Mouse (Mus musculus) splenic B cell, adult 2 months (primary cell): ENCODE results near the gene Nrg3.

Experiments
- DNase-seq: peaks from one replicate; pipeline ENCODE4 v3.0.0-alpha.2; 2011; ENCODE audit warnings: low read depth, low spot score
- H3K27me3 ChIP-seq: 2 replicates; pipeline ENCODE4 v1.6.1; 2012; ENCODE audit warnings: mild to moderate bottlenecking, low read length, moderate library complexity, mixed read lengths; ENCODE audit not compliant: control insufficient read depth, poor library complexity, insufficient read depth, severe bottlenecking
- H3K36me3 ChIP-seq: 2 replicates; pipeline ENCODE4 v1.6.1; 2012; ENCODE audit warnings: mild to moderate bottlenecking, low read length, moderate library complexity, mixed read lengths; ENCODE audit not compliant: control insufficient read depth, poor library complexity, insufficient read depth, severe bottlenecking

Nrg3 gene

DNA sequence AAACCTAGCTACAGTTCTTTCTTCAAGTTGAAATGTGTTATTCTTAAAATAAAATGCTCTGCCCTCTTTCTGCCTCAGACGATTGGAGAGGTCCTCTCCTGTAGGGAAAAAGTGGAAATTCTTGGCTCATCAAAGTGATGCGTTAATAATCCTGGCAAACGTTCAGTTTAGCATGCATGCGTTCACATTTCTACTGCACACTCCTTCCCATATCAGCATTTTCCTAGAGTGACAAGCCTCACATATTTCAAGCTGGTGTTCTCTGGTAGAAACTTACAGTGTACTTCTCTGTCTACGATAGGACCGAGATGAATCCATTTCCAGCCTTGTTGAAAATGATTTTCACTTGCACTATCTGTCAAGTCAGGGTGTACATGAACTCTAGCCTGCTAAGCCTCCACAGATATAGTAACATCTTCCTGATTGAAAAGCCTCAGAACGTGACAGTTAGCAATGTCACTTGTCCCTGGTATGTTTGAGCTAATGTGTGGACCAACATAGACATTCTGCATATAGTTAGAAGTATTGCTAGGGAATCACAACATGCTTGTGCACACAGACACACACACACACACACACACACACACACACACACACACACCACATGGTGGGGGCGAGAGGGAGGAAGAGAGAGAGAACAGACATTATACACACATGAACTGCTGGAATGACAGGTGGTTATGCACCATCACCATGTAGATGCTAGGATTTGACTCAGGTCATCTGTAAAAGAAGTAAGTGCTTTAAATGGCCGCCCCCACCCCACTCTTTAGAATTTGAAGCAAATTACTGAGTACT lies 770.1 kb downstream of the Nrg3 start:
- no peaks in the 10 kb centered on the region for H3K27me3 ChIP-seq

DNA sequence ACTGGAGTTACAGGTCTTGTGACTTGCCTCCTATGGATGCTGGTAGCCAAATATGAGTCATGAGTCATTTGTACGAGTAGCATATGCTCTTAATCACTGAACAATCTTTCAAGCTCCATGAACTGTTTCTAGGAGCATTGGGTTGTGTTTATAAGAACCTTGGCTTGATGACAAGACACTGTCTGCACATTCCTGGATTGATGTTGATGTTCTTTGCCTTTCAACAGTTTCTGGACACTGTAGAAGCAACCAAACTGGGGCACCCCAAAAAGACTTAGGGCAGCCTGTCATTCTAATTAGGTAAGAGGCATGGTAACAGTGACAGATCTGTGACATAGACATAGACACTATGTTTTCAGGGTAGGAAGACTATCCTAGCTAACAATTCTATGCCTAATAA lies 771.5 kb downstream of the Nrg3 start:
- H3K27me3 ChIP-seq: no peaks in the 10 kb centered on the region
- no peak for DNase-seq
- no peaks in the 10 kb centered on the region for H3K36me3 ChIP-seq

More for the DNA sequence above, 770.1 kb downstream of the Nrg3 start:
- no peaks in the 10 kb centered on the region for H3K36me3 ChIP-seq
- DNase-seq: no peak

DNA sequence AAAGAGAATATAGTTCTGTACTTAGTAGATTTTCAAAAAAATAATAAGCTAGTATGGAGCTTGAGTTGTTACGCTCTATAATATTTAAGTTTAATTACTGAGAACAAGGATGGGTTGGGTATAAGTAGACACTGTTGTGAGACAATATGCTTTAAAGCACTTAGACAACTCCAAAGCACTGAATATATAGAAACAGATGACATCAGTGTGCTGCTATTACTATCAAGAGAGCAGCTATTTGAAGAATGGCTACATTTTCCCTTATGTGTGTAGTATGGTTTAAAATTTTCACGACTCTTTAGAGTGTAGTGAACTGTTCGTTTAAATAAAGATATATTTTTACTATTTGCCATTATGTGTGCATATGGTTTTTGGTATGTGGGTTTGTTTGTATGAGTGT lies 771.9 kb downstream of the Nrg3 start:
- H3K36me3 ChIP-seq: no peaks in the 10 kb centered on the region
- no peak for DNase-seq

DNA sequence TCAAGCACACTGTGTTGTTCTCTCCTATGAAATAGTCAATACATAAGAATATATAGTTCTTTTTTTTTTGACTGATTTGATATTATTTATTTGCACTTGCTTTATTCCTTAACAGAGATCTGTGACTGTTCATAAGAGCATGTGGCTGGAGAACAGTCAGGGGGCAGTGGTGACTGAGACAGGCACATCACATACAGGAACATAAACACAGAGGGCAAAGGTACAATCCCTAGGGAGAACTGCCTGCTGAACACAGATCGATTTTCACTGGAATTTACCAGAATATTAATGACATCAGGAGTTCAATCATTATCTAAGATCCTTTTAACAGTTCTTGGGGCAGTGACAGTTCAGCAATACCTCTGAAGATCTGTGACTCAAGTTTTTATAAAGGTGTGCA lies 812.9 kb downstream of the Nrg3 start:
- DNase-seq: no peak
- Histone ChIP-seq H3K27me3 (no peaks in the 10 kb centered on the region), H3K36me3 (no peaks in the 10 kb centered on the region)

More for the DNA sequence above, 771.9 kb downstream of the Nrg3 start:
- no peaks in the 10 kb centered on the region for H3K27me3 ChIP-seq

DNA sequence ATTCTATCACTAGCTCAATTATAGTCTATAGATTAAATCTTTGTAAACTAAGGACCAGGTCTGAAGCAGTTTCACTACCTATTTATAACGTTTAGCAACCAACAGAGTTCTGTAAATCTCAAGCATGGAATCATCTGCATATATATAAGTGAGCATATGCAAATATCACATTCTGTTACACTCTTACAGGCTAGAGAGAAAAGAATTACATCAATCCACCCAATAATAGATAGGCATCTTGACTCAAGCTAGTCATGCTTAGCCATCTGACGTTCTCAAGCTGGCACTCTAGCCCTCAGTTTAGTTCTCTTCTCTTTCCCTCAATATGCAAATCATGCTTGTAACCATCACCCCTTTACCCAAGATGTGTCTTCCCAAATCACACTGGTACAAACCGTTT lies 835.8 kb downstream of the Nrg3 start:
- H3K27me3 ChIP-seq: no peaks in the 10 kb centered on the region
- no peaks in the 10 kb centered on the region for H3K36me3 ChIP-seq
- no peak for DNase-seq

DNA sequence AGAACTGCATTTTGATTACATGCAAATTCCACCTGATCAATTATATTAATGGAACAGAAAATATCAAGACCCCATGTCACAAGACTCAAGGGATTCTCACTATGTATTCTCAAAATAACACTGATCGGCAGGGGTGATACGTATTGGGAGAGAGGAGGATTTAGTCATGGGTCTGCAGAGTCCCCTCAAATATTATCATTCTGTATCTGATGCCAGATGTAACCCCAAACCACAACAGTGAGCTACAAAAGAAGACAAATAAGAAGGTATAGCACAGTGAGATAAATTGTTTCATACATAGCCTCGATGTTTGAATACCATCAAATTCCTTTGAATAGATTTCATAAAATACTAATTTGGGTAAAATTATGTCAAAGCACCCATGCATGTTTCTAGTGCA lies 842.8 kb downstream of the Nrg3 start:
- no peak for DNase-seq
- Histone ChIP-seq H3K36me3 (no peaks in the 10 kb centered on the region), H3K27me3 (no peaks in the 10 kb centered on the region)

DNA sequence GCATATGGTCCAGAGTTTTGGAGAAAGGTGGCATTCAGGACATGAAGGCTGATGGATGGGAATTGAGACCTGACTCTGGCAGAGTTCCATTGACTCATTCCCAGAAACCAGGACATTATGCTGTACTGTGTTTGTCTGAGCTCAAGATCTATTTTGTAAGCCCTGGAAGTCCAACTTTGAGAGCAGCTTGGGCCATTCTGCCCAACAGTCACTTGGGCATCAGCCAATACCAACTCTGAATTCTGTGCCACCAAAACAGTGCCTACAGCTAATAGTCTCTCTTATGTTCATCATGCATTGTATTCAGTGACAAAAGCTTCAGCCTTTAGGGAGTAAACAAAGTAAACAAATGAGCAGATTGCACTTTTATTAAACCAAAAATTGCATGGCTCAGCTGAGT lies 843.2 kb downstream of the Nrg3 start:
- Histone ChIP-seq H3K27me3 (no peaks in the 10 kb centered on the region), H3K36me3 (no peaks in the 10 kb centered on the region)
- no peak for DNase-seq

DNA sequence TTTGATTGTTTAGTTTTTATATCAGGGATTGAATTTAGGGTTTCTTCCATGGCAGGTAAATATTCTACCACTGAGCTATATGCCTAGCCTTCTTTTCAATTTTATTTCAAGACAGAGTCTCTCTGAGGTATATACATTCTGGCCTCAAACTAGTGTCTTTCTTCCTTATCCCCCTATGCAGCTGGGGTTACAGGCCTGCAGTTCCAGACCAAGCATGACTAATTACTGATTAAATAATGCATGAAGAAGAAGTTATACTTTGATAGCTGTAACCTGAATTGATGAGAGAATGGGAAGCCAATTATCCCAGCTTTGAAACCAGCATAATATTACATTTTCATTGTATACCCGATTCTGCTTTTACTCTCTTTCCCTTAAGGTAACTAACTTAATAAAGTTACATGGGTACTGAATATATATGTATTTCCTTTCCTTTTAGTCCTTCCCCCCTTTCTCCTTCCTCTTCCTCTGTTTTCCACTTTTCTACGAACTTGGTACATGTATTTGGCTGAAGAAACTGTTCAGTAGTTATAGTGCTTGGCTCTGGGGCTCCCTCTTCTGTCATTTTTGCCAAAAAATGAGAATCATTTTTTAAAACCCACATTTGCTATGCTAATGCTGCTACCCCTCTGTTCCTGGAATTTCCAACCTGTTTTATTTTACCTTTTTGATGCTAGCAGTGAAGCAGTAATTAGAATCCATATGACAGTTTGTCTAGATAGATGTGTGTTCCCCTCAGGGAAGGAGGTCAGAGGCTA lies 843.8 kb downstream of the Nrg3 start:
- no peak for DNase-seq
- H3K36me3 ChIP-seq: no peaks in the 10 kb centered on the region
- H3K27me3 ChIP-seq: no peaks in the 10 kb centered on the region

DNA sequence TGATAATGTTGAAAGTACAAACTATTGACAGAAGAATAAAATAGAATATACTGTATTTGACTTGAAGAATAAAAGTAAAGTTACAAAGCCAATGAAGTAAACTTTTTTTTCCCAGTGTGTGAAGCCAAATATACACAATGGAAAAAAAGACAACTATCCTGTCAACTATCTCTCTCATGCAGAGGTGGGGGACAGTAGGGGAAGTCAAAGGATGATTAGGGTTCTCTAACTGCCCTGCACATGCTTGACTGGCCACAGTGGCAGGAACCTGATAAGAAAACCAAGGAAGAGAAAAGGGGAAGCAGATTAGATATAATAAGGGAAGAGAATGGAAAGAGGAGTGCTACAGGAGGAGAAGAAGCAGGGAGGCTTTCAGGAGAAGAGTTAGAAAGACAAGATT lies 855.9 kb downstream of the Nrg3 start:
- no peaks in the 10 kb centered on the region for H3K36me3 ChIP-seq
- no peak for DNase-seq
- H3K27me3 ChIP-seq: no peaks in the 10 kb centered on the region

DNA sequence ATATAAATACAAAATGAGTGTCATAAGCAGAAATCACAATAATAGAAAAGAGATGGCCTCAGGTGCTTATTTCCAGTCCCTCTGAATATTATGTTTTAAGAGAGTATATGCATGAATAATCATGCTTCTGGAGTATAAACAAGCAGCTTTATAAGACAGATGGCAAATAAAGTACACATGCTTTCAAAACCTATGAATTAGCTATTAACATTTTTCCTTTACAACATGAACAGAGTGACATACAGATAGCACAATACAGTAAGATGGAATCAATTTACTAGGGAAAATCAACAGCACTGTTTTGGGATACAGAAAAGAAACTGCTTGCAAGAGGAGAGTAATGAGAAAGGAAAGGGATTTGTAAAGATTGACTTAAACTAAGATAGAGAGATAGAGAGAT lies 875.2 kb downstream of the Nrg3 start:
- Histone ChIP-seq H3K36me3 (no peaks in the 10 kb centered on the region), H3K27me3 (no peaks in the 10 kb centered on the region)
- DNase-seq: no peak

DNA sequence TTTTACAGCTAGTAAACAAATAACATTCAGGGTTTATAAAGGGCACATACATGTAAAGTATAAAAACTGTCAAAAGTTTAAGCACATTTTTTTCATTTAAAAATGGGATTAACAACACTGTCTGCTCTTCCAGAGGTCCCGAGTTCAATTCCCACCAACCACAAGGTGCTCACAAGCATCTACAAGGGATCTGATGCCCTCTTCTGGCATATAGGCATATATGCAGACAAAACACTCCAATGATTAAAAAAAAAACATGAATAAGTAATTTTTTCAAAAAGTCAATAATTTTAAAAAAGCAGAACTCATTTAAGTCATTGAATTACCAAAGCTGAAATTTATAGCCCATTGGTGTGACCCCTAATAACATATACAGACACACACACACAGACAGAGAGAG lies 878.6 kb downstream of the Nrg3 start:
- no peak for DNase-seq
- H3K36me3 ChIP-seq: no peaks in the 10 kb centered on the region
- no peaks in the 10 kb centered on the region for H3K27me3 ChIP-seq

DNA sequence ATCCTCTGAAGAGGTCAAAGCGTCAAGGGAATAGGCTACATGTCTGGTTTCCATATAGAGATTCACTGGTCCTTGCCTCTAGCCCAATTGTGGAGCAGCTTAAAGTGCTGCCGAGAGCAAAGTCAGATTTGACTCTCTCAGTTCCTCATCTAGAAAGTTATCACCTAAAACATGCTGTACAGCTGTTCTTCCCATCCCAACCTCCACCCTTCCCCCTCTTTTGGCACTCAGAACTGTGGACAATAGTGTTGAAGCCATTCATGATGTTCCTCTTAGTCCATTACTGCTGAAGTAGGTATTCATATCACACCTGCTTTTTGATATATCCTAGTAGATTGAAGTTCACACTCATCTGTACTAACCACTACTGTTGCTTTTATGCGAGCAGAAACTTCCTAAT lies 896.1 kb downstream of the Nrg3 start:
- Histone ChIP-seq H3K27me3 (no peaks in the 10 kb centered on the region), H3K36me3 (no peaks in the 10 kb centered on the region)
- no peak for DNase-seq

DNA sequence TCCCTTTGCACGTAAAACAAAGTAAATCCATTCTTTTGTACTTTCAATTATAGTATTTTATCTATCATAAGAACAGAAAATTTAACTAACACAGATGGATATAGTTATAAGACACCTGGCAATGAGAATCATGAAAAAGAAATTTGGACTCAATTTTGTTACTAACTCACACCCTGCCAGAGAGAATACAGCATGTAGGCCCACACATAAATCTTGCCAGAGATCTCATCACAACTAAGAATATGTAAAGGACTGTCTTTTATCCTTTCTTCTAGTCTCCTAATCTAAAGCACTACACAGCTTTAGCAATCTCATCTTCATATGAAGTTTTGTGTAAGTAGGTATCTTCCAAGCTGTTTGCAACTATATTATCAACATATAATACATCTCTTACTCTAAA lies 904.7 kb downstream of the Nrg3 start:
- no peaks in the 10 kb centered on the region for H3K36me3 ChIP-seq
- H3K27me3 ChIP-seq: no peaks in the 10 kb centered on the region
- no peak for DNase-seq

DNA sequence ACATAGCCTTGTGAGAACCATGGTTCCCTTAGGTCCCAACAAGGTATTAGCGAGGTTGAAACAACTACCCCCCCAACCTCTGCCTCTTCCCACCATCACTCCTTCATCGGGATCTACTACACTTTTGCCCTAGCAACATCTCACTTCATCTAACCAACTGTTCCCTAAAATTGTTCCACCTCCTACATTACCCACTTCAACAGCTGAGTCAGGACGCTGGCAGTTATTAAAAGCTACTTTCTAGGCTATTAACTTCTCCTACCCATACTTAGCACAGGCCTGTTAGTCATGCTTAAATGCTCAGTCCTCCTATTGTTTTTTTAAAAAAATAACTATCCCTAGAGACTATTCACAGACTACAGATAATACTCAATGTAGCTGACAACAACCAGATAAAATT lies 906.7 kb downstream of the Nrg3 start:
- no peaks in the 10 kb centered on the region for H3K36me3 ChIP-seq
- no peaks in the 10 kb centered on the region for H3K27me3 ChIP-seq
- no peak for DNase-seq

DNA sequence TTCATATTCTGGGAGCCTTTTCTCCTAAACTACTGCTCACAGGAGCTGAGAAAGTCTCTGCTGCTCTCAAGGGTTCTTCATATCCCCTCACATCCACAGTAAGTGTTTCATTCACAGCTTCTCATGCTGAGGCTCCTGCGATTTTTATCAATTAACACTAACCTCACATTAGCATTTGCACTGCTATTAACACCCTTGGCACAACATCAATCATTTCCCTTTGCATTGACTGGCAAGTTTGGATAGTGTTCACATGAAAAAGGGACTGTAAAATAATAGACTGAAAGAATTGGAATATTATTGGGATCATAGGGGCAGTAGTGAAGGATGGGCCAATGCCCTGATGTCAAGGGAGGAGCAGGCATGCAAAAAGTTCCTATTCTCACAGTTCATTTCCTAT lies 918.3 kb downstream of the Nrg3 start:
- no peak for DNase-seq
- no peaks in the 10 kb centered on the region for H3K36me3 ChIP-seq

More for the DNA sequence above, 918.3 kb downstream of the Nrg3 start:
- no peaks in the 10 kb centered on the region for H3K27me3 ChIP-seq
